Mouse (Mus musculus): ENCODE results near the gene Vps41.

GRCm38 (mm10) chr13:18841019-18841418 lies 123.9 kb downstream of the Vps41 start:
- TF ChIP-seq POLR2AphosphoS5 (IDR thresholded peaks at IDR 0.05; ENCODE audit: insufficient replicate concordance, low read depth, low read length), result no peak
- no peak for TF ChIP-seq CTCF (IDR thresholded peaks at IDR 0.05; ENCODE audit: low read depth, low read length)
- no peak for TF ChIP-seq GATA1 (IDR thresholded peaks at IDR 0.05; ENCODE audit: borderline replicate concordance, low read length)
- no peak for TF ChIP-seq TAL1 (conservative IDR thresholded peaks at IDR 0.05; ENCODE audit: low read depth, low read length)
- no peak for TF ChIP-seq GATA2 (IDR thresholded peaks at IDR 0.05; ENCODE audit: borderline replicate concordance, low read depth, low read length)
